Mouse (Mus musculus) gonadal fat pad, adult 2 months (tissue): ENCODE measurements around the gene Ktn1. TPM values are rescaled to one million over a fixed set of nuclear protein-coding genes. Genes with fewer than 3 reads are reported as not detected.
A peak's percentile ranks its signal among the peaks of the same experiment; 100 is the strongest.

Experiments
- DNase-seq: peaks from one replicate; pipeline ENCODE4 v3.0.0-alpha.2; 2012; ENCODE audit warnings: low read depth
- polyA plus RNA-seq: library from polyadenylated mRNA; depleted of rRNA; stranded (reverse); fragments of >200 nt; gene quantifications from 2 replicates; pipeline ENCODE4 v1.2.3, GENCODE M21; 2012; rRNA removed

Ktn1 gene
- polyA plus RNA-seq = 8.2 and 9.1 TPM in 2 replicates

DNA sequence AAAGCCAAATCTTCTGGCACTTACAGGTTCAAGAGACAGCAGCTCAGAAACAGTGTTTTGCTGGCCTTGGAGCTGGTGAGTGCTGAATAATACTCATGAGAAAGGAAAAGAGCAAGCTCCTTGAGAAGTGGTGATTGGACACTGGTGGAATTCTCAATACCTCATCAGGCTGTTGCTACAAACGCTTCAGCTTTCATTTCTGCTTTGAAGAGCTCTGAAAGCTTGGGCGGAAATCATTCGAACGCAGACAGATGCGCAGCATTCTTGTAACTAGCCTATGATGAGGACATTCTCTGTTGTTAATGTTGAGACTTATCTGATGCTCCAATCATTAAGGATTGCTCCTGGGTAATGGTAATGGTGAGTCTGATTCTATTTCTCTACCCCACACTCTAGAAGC lies at the start of gene Ktn1:
Gene Ktn1, plus strand, starts transcription at position 231 of the 400 bp plus-strand sequence.
- no peak for DNase-seq

DNA sequence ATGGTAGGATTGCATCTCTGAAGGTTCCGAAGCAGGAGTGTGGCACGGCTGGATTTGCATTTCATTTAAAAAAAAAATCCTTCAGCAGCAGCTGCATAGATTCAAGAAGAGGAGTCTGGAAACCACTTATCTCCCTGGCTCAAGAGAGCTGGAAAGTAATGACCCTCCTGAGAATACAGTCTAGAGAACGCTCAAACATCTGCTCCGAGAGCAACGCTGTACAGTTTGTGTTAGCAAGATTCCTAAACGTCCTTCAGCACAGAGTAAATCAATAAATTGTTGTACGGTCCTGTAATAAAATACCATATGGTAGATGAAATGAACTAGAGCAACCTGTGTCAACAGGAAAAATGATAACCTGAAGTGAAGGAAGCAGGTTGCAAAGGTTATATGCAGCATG lies 35.0 kb upstream of the Ktn1 start:
- no peak for DNase-seq

DNA sequence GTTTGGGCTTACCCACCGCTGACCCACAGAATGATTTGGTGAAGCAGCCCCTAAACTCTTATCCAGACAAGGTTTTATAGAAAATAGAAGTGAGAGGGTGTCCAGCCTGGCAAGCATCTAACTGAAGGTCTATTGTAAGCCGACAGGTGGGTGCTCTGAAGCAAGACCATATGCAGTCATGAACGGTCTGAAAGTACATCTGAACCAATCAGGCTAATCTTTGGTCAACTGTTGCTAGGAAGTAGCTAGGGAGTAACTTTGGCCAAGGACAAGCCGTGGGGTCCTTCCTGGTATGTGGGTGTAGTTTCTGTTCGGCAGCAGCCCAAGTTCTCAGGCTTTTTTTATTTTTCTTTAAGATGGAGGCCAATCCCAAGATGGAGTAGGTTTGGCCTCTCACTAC lies 29.4 kb upstream of the Ktn1 start:
- DNase-seq = no peak

DNA sequence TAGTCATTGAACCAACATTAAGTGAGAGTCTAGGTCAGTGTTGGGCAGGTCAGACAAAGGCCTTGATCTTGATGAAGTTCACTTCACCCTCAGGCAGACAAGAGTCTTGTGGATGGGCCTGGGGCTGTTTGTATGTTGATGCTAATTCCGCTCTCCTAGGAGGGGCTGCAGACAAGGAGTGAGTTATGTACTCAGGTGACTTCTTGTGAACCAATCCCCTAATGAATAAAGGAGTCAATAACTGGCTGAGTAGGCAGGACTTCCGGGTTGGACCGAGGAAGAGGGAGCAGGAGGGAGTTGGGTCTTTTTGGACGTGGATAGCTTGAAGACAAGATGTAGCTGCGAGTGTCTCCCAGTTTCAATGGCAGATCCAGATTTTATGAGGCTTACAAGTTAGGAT lies 26.3 kb upstream of the Ktn1 start:
- no peak for DNase-seq

DNA sequence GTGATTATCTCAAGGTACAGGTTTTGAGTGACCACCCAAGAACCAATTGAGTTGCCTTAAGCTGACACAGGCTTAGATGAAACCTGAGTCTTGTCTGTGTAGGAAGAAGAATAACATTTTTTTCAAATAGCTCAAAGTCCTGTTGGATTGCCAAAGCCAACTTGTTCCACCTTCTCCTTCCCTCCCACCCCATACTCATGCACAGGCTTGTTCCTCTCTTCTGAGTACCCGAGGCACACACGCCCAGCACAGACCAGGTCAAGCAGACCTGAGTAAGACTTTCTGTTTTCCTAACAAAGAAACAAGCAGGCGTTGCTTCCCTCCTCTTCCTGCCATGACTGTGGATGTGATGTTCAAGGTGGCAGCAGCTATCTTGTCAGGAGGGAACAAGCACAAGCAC lies 23.4 kb upstream of the Ktn1 start:
- DNase-seq = peak; percentile 77

DNA sequence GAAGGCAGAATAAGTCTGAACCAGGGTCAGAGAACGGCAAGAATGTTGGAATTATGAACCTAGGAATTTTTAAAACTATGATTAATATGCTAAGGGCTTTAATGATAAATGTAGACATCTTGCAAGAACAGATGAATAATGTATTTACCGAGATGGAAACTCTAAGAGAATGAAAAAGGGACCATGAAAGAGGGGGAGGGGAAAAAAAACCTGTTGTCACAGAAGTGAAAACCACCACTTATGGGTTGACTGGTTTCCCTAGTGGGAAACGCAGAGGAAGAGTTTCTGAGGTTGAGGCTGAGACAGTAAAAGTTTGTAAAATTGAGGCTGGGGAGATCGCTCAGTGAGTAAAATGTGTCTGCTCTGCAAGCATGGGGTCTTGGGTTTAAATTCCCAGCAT lies 22.1 kb upstream of the Ktn1 start:
- DNase-seq = no peak

DNA sequence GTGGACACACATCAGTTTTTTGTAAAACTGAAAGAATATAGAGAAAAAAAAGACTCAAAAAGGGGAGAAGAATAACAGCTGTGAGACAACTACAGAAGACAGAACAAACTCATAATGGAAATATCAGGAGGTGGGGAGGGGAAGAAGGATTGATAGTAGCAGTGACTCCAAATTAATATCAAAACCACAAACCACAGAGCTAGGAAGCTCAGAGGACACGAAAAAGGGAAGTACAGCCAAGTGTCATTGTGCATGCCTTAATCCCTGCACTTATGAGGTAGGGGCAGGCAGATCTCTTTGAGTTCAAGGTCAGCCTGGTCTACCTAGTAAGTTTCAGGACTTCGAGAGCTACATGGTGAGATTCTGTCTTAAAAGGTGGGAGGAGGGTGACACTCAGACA lies 21.4 kb upstream of the Ktn1 start:
- DNase-seq = no peak

DNA sequence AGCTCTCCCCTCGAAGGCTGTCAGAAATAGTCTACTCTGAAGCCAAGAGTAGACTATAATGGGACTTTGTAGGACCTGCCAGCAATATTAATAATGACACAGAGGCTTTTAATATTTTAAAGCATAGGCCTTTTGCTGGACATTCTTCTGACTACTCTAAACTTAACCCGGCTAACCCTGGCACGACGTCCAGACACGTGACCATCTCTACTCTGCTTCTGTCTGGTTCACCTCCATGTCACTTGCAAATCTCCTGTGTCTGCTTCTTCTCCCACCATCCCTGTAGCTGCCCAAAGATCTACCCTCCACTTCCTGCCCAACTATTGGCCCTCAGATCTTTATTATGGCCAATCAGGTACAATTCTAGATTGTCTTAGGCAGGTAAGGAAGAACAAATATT lies 20.9 kb upstream of the Ktn1 start:
- no peak for DNase-seq

DNA sequence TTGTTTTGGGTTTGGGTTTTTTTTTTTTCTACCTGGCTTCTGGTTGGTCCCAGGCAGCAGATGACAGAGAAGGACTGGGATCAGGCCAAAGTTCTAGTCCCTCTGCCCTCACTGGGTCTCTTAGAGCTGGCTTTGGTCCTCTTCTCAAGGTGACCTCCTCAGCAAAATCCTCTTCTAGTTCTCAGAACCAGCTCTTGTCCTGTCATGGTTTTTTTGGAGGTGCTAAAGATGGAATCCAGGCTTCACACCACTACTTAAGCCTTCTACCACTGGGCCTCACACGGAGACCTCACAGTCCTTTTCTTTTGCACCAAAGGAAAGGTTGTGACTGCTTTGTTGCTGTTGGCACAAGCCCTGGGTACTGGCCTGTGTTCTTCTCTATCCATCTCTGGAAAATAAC lies 15.8 kb upstream of the Ktn1 start:
- no peak for DNase-seq

DNA sequence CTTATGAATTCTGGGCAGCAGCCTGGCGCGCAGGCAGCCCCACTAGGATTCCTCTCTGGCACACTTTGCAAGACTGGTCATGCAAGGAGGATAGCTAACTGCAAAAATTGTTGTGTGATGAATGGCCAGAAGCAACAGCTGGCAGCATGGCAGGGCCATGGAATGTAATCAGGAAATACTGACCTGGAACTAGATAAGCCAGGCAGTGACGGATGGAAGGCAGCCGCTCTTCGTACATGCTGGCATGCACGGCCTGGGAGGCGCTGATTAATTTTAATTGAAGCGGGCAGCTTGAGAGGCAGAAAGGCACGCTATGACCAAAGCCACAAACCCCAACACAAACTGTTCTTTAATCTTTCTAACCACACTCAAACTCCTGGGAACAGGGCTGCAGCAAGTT lies 13.8 kb upstream of the Ktn1 start:
- DNase-seq = no peak

DNA sequence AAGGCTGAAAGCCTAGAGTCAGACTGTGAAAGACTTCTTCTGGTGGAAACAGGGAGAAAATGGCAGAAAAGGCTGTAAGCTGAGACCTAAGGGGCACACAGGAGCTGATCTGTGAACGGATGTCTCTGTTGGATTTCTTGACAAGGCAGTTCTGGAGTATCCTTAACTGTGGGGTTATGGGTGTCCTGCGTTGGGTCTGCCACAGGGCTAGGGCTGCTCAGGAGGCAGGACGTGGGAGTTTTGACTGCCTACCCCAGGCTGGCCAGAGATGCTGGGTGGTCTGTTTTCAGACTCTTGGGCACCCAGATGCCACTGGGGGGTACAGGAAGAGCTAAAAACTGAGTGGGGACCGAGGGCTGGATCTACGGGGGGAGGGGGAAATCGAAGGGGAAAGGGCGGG lies 13.4 kb upstream of the Ktn1 start:
- DNase-seq = no peak

DNA sequence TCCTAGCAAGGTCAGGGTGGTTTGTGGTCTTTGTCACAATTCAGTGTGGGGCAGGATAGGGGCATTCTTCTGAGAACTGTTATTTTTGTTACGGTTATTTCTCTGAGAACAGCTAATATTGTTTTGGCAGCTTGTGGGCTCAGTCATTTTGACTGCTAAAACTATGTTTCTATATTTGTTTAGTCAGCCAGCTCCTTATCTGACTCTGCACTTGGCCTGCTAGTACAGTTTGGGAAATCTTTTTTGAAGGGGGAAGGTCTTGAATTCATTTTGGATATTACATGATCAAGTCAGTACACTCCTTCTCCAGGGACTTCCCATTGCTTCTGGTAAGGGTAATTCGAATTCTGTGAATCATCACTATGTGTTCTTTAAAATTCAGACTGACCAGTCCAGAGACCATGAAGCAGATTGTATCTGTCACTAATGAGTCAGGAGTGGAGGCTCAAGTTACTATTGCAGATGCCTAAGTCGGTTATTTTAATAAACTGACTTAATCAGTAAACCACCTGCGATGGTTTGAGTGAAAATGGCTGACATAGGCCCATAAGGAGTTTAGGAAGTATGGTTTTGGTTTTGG lies 9.8 kb upstream of the Ktn1 start:
- DNase-seq = no peak

DNA sequence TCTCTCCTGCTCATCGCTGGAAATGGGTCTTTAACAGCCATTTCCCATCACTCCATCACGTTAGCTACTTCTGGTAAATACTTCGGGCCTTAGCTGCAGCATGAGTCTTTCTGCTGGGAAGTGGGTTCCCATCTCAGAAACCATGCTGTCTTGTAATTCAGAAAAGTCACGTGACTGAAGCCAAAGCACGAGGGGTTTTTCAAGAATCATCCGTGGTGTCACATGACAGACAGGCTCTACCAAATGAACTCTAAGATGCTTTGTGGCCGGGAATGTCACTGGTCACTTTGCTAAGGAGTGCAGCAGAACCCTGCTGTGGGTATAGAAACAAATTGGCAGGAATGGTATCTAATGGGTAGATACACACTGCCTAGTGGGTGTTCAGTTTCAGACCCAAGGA lies 2.6 kb upstream of the Ktn1 start:
- DNase-seq = no peak

DNA sequence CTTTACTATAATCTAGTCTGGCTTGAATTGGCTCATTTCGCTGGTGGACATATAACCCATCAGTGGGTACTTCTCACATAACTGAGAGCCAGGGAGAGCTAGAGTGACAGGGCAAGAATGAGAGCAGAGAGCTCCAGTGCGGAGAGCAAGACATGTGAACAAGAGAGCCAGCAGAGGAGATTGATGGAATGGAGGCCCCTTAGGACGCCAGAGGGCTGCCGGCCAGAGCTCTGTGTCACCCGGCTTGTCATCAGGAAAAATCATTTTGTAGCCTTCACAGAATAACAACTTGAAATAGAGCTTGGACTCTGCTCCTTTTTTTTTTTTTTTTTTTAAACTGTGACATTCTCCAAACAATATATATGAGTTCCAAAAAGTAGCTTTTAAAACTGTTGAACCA lies 2.0 kb upstream of the Ktn1 start:
- DNase-seq = no peak

DNA sequence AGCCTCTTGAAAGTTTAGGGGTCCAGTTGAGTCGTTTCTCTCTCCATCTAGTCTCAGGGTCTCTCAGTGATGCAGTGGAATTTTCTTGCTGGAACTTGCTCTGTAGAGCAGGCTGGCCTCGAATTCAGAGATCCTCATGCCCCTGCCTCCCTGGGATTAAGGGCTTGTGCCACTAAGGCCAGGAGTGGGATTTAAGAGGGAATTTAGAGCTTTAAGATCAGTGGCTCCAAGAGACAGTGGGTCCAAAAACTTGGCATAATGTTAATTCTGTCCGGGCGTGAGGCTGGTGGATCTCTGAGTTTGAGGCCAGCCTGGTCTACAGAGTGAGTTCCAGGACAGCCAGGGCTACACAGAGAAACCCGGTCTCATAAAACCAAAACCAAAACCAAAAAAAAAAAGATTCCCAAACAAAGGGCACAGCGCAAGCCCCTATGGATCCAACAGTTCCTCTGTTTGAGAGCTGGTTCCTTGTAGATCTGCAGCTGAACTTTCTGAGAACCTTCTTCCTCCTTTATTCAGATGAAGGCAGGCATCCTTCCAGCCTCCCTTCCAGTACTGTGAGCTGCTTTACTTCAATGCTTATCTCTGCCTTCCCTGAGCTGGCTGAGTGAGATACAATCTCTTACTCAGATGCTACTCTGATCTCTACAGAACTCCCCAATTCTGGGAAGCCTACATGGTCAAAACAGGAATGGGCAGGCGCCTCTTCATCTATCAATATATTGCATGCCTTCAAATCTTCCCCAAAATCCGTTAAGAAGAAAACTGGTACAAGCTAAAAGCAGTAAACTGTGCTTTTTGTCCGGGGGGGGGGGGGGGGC lies 1.3 kb upstream of the Ktn1 start:
- DNase-seq = no peak

DNA sequence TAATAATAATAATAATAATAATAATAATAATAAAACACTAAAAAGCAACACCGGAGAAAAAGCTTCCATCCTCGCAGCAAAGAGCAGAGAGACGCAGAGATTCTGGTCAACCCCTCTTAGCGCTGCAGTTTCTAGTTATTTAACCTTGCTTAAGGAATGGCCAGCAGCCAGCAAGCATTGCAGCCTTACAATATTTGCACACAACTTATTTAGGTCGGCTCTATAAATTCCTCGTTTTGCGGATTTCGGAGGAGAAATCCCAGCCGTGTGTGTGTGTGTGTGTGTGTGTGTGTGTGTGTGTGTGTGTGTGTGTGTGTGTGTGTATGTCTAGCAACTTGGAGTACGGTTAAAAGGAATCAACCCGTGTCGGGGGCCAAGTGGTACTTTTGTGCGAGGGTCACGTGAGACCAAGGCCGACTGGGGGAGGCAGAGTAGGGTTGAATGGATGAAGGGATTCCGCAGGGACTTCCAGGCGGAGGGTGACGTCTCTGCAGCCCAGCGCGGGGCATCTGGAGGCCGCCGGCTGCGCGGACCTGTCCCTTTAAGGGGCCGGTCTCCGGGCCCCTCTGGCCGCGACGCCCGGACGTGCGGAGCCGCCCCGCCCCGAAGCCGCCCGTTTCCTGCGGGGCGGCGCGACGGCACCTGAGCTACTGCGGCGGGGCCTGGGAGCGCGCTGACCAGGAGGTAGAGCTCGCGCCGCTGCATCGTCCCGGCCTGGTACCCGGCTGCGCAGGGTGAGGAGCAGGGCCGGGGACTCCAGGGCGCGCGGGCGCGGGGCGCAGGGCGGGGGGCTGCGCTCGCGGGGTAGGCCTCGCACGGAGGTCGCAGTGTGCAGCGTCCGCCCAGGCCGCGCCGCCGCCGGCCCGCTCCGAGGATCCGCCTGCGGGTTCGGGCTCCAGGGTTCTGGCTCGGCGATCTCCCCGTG lies 720 bp downstream of the Ktn1 start:
- no peak for DNase-seq

DNA sequence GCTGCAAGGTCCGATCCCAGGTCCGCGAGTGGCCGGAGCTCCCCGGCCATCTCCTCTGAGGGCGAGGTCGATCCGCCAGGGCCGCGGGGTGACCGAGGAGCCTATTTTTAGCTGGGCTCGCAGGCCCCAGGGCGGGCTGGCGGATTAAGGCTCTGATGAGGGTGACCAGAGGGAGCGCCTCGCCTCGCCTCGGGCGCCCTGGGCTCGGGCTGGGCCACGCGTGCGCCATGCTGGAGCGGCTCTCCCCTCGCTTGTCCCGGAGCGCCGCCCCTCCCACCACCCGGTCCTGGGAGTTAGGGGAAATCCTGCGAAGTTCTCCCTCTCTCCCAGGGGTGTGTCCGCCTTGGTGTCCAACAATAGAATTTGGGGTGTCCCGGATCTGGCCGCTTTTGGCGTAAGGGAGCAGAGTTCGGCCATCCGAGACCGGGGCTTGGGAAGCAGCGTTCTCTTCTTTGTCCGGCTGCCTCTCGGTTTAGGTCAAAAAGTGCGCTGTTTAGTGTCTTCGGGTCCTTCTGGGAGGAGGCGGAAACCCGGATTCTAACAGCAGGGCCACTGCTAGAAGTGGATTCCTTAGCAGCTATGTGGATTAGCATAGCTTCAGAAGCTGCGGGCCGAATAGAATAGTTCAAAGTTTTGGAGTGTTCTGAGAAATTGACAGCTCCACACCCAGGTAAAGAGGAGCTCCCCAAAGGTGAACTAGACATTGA lies 1.5 kb downstream of the Ktn1 start:
- DNase-seq = no peak

DNA sequence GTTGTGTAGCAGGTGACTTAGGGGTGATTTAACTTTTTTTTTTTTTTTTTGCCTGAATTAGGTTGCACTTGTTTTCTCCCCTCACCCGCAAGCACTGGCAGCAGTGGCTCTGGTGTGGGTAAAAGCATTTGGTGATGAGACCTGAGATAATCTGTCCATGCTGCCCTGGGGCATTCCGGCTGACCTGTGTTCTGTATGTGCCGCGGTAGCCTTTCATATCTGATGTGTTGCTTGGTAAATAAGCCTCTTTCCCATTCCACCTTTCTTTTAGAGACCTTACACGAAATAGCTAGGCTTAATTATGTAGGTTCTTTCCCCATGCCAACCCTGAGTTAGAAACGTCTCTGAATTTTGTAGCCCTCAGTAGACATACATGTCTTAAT lies 2.1 kb downstream of the Ktn1 start:
- DNase-seq = no peak

DNA sequence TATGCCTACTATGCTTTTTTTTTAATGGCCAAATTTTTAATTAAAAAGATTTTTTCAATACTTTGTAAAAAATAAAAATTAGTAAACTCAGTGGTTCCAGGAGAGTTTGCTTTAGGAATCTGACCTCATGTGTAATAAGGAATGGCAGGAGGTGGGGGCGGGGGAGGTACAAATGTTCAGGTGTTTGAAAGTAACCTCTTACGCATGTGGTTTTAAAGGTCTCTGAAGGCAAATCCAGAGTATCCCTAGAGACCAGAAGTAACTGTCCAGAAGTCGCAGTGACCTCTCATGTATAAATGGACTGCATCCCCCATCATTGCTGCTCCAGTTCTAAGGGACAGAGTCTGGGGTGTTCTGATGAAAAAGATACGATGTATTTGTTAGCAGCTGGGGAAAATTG lies 3.0 kb downstream of the Ktn1 start:
- DNase-seq = no peak

DNA sequence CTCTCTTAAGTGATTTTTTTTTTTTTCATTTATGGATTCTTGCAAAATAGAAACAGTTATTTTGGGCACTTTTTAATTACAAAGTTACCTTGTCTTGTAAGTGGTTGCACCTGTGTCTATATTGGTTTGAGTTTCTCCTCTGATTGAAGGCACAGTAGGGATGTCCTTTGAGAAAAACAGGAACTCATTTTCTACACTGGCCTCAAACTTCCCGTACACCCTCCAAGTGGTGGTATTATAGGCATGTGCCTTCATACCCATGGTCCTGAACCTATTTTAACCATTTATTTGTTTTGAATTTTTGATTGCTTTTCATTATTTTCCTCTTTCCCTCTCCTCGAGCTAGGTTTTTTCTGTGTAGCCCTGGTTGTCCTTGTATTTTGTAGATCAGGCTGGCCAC lies 7.2 kb downstream of the Ktn1 start:
- DNase-seq = no peak

DNA sequence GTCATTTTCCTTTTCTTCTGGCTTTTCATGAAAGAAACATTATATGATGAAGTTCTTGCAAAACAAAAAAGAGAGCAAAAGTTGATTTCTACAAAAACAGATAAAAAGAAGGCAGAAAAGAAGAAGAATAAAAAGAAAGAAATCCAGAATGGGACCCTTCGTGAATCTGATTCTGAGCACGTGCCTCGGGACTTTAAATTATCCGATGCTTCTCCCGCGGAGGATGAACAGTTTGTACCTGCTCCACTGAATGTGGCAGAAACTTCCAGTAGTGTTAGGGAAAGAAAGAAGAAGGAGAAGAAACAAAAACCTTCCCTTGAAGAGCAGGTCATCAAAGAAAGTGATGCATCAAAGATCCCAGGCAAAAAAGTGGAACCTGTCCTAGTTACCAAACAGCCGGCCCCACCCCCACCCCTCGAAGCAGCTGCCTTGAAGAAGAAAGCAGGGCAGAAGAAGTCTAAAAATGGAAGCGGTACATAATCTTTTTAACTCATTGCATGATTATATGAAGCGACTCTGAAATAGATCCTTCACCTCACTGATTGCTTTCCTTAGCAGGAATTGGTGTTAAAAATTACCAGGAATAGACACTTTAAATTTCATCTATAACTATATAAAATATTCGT lies 15.7 kb downstream of the Ktn1 start:
- DNase-seq = no peak

DNA sequence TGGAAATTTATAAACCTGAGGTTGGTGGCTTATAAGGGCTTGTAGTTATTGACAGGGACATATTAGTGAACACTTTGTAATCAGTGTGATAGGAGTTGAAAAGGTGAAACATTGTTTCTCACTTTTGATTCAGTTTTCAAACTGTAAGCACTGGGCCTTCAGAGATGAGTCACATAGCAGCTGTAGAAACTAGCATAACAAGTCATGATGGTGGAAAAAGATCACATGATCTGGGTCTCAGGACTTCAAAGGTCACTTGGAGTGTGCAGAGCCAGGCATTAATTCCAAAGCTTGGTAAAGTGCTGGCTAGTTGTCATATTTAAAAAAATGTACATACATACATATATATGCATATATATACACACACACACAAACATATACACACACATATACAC lies 16.2 kb downstream of the Ktn1 start:
- no peak for DNase-seq
